Mouse (Mus musculus): ENCODE data around the gene Gm12258. TPM values are rescaled to one million over a fixed set of nuclear protein-coding genes. Genes with fewer than 3 reads are reported as not detected.

Gene Gm12258
- total RNA-seq (2012; rRNA removed) (2.9 and 3.1 TPM in 2 replicates), total RNA-seq (2014; rRNA removed) (1.4 and 1.5 TPM in 2 replicates), polyA plus RNA-seq (2012; ENCODE audit: insufficient read length, low read depth) (1.6 and 2.2 TPM in 2 replicates)

DNA sequence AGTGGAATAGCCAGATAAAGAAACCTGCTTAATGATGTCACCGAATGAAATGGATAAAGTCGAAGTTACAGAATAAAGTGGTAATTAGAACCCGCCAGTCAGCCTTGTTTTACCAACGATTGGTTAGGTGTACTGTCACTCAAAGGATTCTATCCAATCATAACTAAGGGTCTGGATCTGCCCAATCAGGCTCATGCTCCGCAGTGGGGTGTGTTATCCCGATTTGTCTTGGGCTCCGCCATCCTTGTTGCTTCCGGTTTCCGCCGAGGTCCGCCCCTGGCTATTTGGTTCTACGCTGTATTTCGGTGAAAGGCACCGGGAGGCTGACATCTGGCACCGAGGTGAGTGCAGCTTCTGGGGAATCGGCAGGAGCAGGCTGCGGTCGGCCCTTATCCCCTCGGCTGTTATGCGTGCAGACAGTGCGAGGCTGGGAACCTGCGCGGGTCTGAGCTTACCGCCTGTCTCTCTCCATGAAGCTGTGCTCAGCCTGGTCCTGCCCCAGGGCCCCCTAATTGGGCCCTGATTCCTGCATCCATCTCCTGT is at the start of gene Gm12258:
Gm12258 (plus strand) TSS at position 240 of the 543 bp plus-strand sequence.
- Histone ChIP-seq H3K27me3 (replicated peaks) (peaks cover 8% of the 10 kb centered on the region), H3K4me1 (ENCODE audit: control insufficient read depth in 1 of 2, insufficient read depth in 2 of 2) (peaks cover 0 to 16% of the 10 kb centered on the region in 2 experiments; a peak in 3 of 4 replicates), H3K79me2 (replicated peaks; ENCODE audit: control insufficient read depth, extremely low read depth, insufficient read depth, poor library complexity, severe bottlenecking) (no peaks in the 10 kb centered on the region), H3K27ac (ENCODE audit: insufficient read depth, low read depth) (no peak within 1 kb of the TSS), H3K4me2 (ENCODE audit: insufficient read depth, low read depth, poor library complexity, severe bottlenecking) (peak within 1 kb of the TSS; percentile 93), H3K4me3 (replicated peaks in 1 of 3; ENCODE audit: low read depth in 2 of 3, low read length in 2 of 3, poor library complexity in 1 of 3) (peak within 1 kb of the TSS; percentile 81 to 93 (median 91)), H3K9me3 (replicated peaks; ENCODE audit: low read length) (peaks cover 10% of the 10 kb centered on the region), H3K9ac (ENCODE audit: insufficient read depth, low read depth) (peak within 1 kb of the TSS; percentile 89), H3K36me3 (replicated peaks in 1 of 2; ENCODE audit: control insufficient read depth in 1 of 2, insufficient read depth in 1 of 2, low read length in 1 of 2) (peaks cover 17 to 29% of the 10 kb centered on the region in 2 experiments)
- dilution Hi-C loops (cut with MboI; ENCODE audit: extremely low pct_ligation_motif_present, extremely low pct_unique_long_range_greater_than_20kb, low sequenced_read_pairs) (no loop called here), in situ Hi-C loops (cut with MboI; ENCODE audit: low pct_ligation_motif_present, low pct_unique_long_range_greater_than_20kb, low sequenced_read_pairs) (no loop called here)
- TF ChIP-seq ELF1 (IDR thresholded peaks at IDR 0.05; ENCODE audit: low read depth, low read length) (peak; percentile 93), TBP (conservative IDR thresholded peaks at IDR 0.05; ENCODE audit: low read depth, low read length) (peak; percentile 65; the same call in 1 of the 2 replicates), SIN3A (IDR thresholded peaks at IDR 0.05; ENCODE audit: low read length) (peak; percentile 92), MYC (IDR thresholded peaks at IDR 0.05; ENCODE audit: low read depth, low read length) (peak; percentile 30; the same call in 1 of the 2 replicates), MAZ (IDR thresholded peaks at IDR 0.05; ENCODE audit: low read depth, low read length) (no peak), MAX (IDR thresholded peaks at IDR 0.05; ENCODE audit: low read length) (peak; percentile 85), MEF2A (IDR thresholded peaks at IDR 0.05; ENCODE audit: borderline replicate concordance, low read depth, low read length) (peak; percentile 30; the same call in 1 of the 2 replicates), RAD21 (IDR thresholded peaks at IDR 0.05; ENCODE audit: low read depth, low read length) (no peak), USF1 (IDR thresholded peaks at IDR 0.05; ENCODE audit: low read depth, low read length) (no peak), GABPA (IDR thresholded peaks at IDR 0.05; ENCODE audit: insufficient replicate concordance, low read depth, low read length) (no peak), CHD1 (IDR thresholded peaks at IDR 0.05; ENCODE audit: low read depth, low read length) (no peak), MXI1 (IDR thresholded peaks at IDR 0.05; ENCODE audit: low read depth, low read length) (peak; percentile 33; the same call in 1 of the 2 replicates), HCFC1 (IDR thresholded peaks at IDR 0.05; ENCODE audit: low read depth, low read length) (peak; percentile 78), CHD2 (IDR thresholded peaks at IDR 0.05; ENCODE audit: low read length) (peak; percentile 98), TCF12 (IDR thresholded peaks at IDR 0.05; ENCODE audit: low read depth, low read length) (peak; percentile 81; the same call in 1 of the 2 replicates), E2F4 (IDR thresholded peaks at IDR 0.05; ENCODE audit: insufficient replicate concordance, low read depth, low read length) (peak; percentile 92; the same call in 1 of the 2 replicates), NELFE (IDR thresholded peaks at IDR 0.05; ENCODE audit: low read depth, low read length) (peak; percentile 68), JUND (conservative IDR thresholded peaks at IDR 0.05; ENCODE audit: low read depth, low read length) (peak; percentile 55; the same call in 1 of the 2 replicates), MAFK (IDR thresholded peaks at IDR 0.05; ENCODE audit: insufficient replicate concordance, low read length) (no peak), BHLHE40 (IDR thresholded peaks at IDR 0.05; ENCODE audit: low read depth, low read length) (no peak), POLR2AphosphoS2 (IDR thresholded peaks at IDR 0.05; ENCODE audit: low read depth, low read length) (peak; percentile 46; the same call in 1 of the 2 replicates), ZKSCAN1 (IDR thresholded peaks at IDR 0.05; ENCODE audit: borderline replicate concordance, low read depth, low read length) (no peak), EP300 (IDR thresholded peaks at IDR 0.05; ENCODE audit: low read length) (no peak), ZC3H11A (IDR thresholded peaks at IDR 0.05; ENCODE audit: low read depth, low read length) (no peak), POLR2A (IDR thresholded peaks at IDR 0.05; ENCODE audit: low read depth, low read length) (peak; percentile 82), RCOR1 (conservative IDR thresholded peaks at IDR 0.05; ENCODE audit: low read depth, low read length) (no peak), UBTF (IDR thresholded peaks at IDR 0.05; ENCODE audit: low read depth, low read length) (no peak), NRF1 (IDR thresholded peaks at IDR 0.05; ENCODE audit: low read depth, low read length) (peak; percentile 57), SMC3 (IDR thresholded peaks at IDR 0.05; ENCODE audit: low read depth, low read length) (no peak), JUN (IDR thresholded peaks at IDR 0.05; ENCODE audit: insufficient read depth, low read depth, low read length) (peak; percentile 28; the same call in 1 of the 2 replicates), ZNF384 (IDR thresholded peaks at IDR 0.05; ENCODE audit: low read depth, low read length) (no peak), IRF4 (IDR thresholded peaks at IDR 0.05; ENCODE audit: low read depth, low read length) (peak; percentile 60; the same call in 1 of the 2 replicates)
- peak; percentile 100 for DNase-seq (ENCODE audit: extremely low read depth)

Data from CH12.LX (cell line).